Mouse (Mus musculus): ENCODE measurements around the gene Ankrd11.
"Not testable (repeated sequence)": the region's sequence is repeated elsewhere in the genome, so short reads cannot be mapped to it uniquely, and the experiment has no call there.

The Ankrd11 gene

DNA sequence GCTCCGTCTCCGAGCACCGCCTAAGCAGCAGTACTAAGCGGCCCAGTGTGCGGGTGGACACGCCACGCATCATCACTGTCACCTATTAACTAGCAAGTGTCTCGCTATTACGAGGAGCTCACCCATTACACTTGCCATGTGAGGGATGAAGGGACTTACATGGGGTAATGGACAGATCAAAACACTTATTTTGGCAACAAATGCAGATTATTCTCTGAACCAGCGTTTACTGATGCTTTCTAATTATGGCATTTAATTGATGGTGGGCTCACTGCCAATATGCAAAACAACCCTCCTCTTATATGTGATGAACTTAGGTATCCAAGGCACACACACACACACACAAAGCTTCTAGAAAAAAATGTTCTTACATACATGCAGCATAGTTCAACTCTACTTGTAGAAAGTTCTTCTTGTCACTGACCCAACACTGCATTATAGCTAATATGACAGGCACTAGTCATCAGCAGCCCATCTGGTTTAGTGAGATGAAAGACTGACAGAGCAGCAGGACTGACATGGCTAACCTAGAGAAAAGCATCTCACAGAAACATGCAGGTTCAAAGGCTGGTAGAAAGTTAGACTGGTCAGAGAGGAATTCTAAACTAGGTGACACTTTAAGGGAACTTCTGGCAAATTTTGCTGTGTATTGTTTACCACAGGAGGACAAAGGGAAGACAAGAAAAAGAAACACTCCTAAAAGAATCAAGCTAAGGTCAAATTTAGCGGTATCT, 2.5 kb downstream of the Ankrd11 start:
- no peak for DNase-seq

DNA sequence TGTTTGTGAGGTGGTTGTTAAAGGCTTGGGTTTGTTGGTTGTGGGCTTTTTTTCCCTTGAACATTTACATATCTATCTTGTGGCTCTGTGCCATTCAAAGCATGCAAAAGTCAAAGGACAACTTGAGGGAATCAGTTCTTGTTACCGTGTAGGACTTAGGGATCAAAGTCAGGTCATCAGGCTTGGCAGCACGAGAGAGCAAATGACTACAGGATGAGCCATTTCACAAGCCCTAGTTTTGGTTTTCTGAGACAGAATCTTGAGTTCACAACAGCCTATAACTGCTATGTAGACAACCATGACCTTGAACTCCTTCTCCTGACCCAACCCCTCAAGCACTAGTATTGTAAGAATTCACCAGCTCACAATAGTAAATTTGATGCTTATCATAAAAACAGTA, 3.7 kb downstream of the Ankrd11 start:
- DNase-seq, result no peak

DNA sequence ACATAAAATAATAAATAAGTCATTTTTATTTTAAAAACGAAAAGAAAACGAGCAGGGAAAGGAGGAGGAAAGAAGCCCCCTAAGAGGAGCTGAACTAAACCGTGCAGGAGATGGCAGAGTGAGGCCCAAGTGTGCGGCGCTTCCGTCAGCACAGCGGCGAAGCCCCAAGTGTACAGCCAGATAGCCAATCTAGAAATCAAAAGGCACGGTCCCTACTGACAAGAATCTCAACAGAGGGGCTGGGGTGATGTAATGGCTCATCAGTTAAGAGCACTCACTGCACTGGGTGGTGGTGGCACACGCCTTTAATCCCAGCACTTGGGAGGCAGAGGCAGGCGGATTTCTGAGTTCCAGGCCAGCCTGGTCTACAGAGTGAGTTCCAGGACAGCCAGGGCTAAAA, 4.6 kb downstream of the Ankrd11 start:
- DNase-seq, result no peak

DNA sequence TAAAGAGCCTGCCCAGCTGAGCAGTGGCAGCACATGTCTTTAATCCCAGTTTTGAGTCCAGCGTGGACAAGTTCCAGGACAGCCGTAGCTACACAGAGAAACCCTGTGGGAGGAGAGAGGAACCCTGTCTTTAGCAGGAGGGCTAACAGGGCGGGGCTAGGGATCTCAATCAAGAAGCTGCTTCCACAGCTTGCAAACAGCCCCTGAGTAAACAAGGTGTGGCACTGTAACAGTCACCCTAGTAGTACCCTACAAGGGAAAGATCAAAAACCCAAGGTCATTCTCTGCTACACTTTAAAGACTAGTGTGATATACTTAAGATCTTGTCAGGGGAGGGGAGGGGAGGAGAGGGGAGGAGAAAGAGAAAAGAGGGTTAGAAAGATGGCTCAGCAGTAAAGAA, 5.1 kb downstream of the Ankrd11 start:
- DNase-seq, result peak; percentile 49

DNA sequence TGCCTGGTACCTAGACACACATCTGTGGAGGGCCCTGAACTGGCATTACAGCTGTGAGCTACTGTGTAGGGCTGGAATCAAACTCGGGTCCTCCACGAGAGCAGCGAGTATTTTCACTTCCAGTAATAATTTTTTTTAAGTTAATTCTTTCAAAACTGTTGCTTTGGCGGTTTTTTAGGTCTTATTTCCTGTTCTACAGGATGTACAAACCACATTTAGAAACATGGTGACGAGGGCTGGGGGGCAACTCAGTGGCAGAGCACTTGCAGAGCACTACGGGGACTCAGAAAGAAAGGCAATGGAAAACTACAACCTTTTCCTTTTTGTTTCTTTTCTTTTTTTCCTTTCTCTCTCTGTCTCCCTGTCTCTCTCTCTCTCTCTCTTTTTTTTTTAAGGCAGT, 7.9 kb downstream of the Ankrd11 start:
- DNase-seq, result peak; percentile 57

DNA sequence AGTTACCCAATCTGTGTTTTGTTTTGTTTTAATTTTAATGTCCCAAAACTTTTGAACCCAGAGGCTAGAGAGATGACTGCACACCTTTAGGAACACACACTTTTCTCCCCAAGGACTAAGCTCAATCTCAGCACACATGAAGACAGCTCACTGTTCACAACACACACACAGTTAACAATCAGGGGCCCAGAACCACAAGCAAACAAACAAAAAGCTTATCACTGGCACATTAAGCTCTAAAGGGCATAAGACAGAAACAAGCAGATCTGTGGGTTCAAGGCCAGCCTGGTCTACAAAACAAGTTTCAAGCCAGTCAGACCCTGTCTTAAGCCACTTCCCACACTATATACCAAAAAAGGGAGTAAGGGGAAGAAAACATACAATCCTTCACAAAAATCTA, 8.6 kb downstream of the Ankrd11 start:
- no peak for DNase-seq

DNA sequence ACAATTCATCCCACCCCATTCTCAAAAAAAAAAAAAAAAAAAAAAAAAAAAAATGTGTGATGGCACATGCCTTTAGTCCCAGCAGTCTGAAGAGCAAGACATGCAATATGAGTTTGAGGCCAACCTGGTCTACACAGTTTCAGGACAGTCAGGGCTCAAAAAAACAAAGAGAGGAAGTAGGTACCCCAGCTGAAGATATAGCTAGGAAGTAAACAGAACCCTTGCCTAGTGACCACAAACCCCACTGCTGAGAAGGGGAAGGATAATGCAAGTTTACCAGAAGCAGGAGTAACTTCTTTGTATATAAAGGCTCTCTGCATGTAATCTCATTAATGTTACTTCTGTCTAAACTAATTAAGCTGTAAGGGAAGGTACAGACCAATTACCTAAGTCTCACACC, 9.3 kb downstream of the Ankrd11 start:
- DNase-seq, result peak; percentile 57

DNA sequence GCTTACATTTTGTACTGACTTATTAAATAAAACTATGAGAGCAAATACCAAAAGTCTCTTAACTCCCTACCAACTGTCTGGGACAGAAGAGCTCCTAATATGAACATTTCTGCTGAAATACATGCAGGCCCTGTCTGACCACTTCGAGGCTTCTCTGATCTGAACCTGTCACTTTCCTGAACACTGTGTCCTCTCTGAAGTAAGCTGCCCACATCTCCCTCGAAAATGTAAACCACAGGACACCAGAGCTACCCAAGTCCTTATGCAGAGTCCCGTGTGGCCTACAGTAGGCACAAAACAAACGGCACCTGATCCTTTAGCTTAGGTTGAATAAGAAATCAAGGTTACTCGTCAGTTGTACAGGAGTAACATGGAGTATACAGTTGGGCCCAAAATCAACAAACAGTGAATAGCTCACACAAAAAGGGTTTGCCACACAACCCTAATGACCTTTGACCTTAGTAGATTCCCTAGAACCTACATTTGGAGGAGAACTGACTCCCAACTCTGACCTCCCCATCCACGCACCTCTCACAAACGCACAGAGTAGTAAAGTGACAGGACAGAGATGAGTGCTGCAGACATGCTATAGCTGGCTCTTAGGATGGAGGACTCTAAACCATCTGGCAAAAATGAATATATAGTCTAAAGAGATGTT, 10.6 kb downstream of the Ankrd11 start:
- DNase-seq, result no peak

DNA sequence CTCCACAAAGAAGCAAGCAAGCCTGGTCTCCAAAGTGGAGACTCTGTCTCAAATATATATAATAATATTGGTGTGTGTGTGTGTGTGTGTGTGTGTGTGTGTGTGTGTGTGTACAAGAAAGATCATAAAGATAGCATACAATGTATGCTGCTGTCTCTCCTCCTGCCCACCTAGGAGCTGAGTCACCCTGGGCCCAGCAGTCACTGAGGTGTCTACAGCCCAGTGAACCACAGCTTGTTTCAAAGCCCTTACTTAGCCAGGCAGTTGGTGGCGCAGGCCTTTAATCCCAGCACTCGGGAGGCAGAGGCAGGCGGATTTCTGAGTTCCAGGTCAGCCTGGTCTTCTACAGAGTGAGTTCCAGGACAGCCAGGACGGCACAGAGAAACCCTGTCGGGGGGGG, 12.0 kb downstream of the Ankrd11 start:
- not testable (repeated sequence) for DNase-seq

DNA sequence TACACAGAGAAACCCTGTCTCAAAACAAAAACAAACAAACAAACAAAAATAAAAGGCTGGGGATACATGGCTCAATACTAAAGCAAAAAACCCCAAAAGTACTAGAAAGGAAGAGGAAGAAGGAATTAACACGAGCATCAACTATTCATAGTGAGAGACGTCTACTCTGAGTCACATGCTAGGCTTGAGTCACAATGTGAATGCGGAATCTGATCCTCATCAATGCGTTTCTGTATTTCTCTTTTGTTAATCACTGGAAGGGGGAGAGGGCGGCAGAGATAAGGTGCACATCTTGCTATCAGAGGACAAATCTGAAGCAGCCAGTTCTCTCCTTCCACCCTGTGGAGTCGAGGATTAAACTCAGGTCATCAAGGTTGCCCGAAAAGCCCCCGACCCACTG, 14.3 kb downstream of the Ankrd11 start:
- no peak for DNase-seq

DNA sequence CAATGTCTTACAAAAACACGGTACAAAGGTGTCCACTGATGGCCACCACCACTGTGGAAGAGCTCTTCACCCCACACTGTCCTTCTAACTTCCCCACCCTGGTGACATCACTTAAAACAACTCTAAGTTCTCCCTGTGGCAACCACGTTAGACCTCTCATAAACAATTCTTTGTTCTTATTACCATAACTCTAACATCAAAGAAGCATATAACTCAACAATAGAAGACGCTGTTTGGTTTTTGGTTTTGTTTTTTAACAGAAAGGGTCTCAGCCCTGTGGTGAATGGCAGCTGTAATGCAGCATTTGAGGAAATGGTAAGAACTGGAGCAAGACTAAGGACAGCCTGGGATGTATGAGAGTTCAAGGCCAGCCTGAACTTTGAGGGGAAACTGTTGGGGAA, 16.1 kb downstream of the Ankrd11 start:
- DNase-seq, result no peak

DNA sequence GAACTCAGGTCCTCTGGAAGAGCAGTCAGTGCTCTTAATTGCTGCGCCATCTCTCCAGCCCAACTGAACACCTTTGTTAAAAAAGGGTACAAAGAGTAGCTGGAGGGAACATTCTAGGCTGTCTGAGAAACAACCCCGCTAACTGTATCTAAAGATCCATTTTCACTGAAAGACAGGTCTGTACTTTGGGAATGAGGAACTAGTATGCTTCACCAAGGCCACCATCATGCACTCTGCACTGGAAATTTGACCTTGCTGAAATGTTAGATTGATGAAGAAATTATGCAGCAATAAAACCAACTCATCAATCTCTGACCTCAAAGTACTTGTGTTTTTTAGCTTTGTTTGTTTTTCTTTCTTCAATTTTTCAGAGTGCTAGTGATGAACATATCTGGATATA, 17.9 kb downstream of the Ankrd11 start:
- no peak for DNase-seq

DNA sequence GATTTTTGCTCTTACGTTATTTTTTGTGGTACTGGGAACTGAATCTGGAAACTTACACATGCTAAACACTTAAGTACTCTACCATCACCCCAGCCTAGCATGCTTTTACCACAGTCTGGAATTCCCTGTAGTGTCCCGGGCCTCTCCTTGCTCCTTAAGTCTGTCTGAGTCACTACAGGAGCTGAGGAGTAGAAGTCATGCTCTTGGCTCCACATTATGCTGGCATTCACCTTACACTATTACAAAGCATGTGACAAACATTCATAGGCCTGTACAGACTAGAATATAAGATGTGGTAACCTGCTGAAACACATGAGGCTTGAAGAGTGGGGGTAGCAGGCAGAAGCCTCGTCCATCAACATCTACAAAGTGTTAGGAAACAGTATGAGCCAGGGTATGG, 19.4 kb downstream of the Ankrd11 start:
- DNase-seq, result peak; percentile 48

DNA sequence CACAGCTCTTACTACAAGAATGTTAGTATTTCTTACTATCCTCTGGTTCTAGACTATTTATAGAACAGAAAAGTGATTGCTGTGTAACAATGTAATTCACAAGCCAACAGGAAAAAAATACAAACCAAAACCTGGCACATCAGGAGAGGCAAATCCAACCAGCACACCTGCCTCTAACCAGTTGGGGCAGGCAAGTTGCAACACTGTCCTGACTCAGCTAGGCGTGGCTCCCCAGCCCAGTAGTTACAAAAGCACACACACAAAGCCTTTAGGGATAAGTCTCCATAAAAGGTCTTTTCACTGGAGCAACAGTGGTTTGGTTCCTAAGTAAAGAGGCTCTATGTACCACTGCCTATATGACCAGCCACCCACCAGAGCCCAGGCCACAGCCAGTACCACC, 20.8 kb downstream of the Ankrd11 start:
- peak; percentile 73 for DNase-seq

DNA sequence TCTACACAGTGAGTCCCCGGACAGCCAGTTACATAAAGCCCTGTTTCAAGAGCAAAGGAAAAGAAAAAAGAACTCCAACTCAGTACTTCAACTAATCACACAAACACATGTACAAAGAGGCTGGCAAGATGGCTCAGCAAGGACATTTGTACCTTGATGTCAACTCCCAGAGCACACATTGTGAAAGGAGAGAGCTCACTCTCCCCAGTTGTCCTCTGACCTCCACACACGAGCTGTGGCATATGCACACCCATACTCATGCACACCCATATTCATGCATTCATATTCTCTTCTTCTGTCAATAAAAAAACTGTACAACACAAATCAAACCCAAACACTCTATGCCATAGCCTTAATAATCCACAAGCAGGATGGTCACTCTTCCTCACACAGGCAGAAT, 21.2 kb downstream of the Ankrd11 start:
- DNase-seq, result no peak

DNA sequence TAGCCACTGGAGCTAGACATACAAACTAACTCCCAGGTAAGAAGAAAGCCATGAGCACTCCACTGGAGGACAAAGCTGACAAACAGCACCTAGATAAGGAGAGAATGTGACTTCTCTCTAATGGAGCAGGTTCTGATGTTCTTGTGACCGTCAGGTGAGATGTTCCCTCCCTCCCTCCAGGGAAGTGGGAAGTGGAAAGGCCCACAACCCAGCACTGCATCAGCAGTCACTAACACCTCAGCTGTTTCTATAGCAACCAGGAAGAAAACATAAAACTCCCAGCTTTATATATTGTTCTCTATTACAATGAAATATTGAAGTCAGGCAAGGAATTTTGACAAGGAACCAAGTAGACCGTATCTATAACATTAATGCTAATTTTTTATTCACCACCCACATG, 22.0 kb downstream of the Ankrd11 start:
- DNase-seq, result no peak

DNA sequence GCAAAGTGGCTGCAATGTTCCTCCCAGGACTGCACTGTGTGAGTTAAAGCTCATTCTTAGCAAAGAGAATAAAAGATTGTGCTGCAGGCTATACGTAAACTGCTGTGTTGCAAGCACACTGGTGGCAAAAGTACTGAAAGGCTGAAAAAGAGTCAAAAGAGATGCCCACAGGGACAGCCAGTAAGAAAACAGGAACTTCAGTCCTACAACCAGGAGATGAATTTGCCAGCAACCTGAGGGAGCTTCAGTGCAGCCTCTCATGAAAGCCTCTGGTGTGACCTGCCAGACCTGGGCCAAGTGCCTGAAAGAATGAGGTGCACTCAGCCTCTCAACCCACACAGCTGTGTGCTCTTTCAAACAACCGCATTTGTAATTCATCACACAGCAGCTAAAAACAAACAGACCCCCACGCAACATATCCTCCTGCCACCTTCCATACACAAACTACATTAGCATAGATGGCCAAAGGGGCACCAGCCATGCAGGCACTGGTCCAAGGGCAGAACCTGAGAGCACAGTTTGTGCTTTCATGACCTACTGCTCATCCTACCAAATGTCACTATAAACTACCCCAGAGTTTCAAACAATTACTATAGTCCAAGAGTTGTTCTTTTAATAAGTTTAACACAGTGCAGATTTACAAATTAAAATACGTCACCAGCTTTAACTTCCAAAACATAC, 23.5 kb downstream of the Ankrd11 start:
- DNase-seq, result no peak

DNA sequence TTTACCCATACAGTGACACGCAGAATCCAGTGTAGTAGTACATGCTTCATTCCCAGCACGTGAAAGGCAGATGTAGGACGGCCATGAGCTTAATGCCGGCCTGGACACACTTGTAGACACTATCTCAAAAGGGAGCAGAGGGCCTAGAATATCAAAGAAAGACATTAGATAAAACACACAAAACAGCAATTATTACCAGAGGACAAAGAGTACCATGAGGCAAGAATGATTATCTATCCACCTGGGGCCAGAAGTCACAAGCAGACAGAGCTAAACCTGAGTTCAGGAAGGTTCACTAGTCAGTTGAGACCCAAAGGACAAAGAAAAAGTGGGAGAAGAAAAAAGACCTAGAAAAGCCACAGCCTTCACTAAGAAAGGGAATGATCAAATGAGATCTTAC, 24.9 kb downstream of the Ankrd11 start:
- no peak for DNase-seq

DNA sequence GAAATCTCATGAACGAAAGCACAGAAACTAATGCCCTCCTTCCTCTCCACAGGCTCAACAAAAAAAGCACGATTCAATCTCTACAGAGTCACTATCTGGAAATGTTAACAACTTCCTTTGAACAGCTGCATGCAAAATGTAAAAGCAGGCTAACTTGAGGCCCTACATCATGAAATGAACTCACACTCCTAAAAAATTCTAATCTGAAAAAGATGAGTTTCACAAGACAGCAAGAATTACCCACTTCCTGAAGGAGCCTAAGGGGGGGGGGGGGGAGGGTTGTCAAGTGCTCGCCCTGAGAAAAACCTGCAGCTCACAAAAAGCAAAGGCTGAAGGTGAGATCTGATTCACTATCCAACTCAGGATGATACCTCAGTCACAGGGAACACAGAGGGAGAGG, 27.0 kb downstream of the Ankrd11 start:
- DNase-seq, result no peak

DNA sequence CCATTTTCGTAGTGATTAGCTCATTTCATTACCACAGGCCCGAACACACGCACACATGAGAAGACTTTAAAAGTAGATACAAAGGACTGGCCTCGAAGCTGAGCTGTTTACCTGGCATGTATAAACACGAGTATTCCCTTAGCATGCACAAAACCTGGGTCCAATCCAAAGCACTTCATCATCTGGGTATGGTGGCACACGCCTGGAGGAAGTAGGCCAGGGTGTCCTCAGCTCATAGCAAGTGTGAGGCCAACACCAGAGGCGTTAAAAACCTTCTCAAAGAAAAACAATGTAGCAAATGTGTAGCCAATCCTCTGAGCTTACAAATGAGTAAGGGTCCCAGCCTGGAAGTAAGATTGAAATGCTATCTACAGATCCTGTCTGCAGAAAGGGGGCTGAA, 27.6 kb downstream of the Ankrd11 start:
- DNase-seq, result no peak

DNA sequence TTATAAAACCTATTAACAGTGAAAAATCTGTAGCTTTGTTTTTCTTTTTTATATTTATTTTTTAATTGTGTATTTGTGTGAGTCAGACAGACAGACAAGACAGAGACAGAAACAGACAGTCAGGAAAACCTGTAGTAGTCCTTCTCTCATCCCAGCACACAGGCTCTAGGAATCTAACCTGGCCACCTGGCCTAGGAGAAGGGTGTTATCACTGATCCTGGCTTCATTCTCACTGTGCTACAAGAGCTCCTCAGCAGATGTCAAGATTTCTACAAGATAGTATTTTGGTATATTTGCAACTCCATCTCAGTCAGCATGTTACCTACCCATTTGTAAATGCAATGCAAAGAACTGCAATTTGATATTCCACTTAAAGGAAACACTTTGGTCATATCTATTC, 30.8 kb downstream of the Ankrd11 start:
- no peak for DNase-seq

DNA sequence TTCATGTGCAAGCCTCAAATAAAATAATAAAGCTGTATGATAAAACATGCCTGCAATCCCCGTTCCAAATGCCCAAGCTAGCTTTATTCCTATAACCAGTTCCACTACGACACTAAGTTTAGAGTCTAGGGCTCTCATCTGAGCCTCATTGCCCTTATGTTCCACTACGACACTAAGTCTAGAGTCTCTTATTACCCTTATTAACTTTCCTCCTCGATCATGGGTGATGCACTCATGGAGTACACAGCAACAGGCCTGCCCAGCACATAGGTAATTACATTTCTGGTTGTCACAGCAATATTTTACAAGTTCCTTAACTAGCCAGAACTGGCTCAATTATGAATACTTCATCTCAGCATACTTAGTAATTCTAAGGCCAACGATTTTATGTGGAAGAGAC, 36.3 kb downstream of the Ankrd11 start:
- DNase-seq, result no peak

DNA sequence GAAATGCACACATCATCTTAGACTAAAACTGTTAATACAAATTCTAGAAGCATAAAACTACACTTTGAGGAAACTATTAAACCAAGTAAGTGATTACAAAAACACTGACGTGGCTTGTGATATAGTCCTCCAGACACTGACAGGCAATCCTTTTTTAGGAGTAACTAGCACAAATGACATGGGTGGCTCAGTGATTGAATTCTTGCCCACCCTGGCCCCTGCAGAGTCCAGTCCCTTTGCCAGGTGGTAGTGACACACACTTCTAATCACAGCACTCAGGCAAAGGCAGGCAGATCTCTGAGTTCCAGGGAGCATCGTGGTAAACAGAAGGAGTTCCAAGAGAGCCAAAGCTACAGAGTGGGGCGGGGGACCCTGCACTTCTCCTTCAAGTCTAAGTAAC, 36.7 kb downstream of the Ankrd11 start:
- no peak for DNase-seq
